ENCODE assay signal across 26 mouse cellular contexts in genomic region chr10:123520613-123521012, GRCm38 (mm10).
DNase-seq lines count a peak whose midpoint lies in the region; ATAC-seq and TF ChIP-seq lines count a peak whose summit lies in the region.
"Had no signal": no experiment of that assay in that cellular context is flagged by ENCODE, and none has a peak within 500 bp of the region (broad histone marks: within the 10 kb centered on the region; RNA-seq: fewer than 3 reads in every experiment).

No protein-coding gene starts in this region.

- intact Hi-C loops in heart, postnatal 25 days (cut with DNase I), result no loop called here
- intact Hi-C loops in heart, postnatal 10 days (cut with DNase I), result no loop called here

- H3K9me3 ChIP-seq in heart, postnatal 0 days (replicated peaks; ENCODE audit: control insufficient read depth, low read length), result 0 out of 2 replicates have a peak, but pooled peaks cover 8% of the 10 kb centered on the region
- 0 out of 2 replicates have a peak, but pooled peaks cover 4% of the 10 kb centered on the region for H3K9me3 ChIP-seq in heart, embryonic 12.5 days (replicated peaks)

- 22% methylated on average over 2 of the region's 2 CpGs for WGBS in heart, postnatal 0 days
- WGBS in heart, embryonic 12.5 days, result 65% methylated on average over 2 of the region's 2 CpGs

- no peak for DNase-seq in frontal cortex, postnatal 14 days (ENCODE audit: low spot score in 2 of 2)
- DNase-seq in heart, adult 9 months (ENCODE audit: low spot score in 2 of 2), result peak; percentile 30 to 32
- no peak for DNase-seq in heart, postnatal 25 days (ENCODE audit: low spot score)
- DNase-seq in heart, postnatal 0 days (ENCODE audit: low spot score), result peak; percentile 79
- DNase-seq in heart, postnatal 10 days, result peak; percentile 22
- DNase-seq: adrenal gland, adult 8-10 months; adrenal gland, postnatal 36 days; B cell, adult 2 months; cerebellum, adult 11 months; cerebellum, adult 8-10 months; cerebellum, postnatal 25 days; gastrocnemius, adult 2 months; gastrocnemius, postnatal 25 days; kidney, adult 8-10 months had no signal

- H3K27me3 ChIP-seq in heart, postnatal 0 days (ENCODE audit: control insufficient read depth, insufficient read depth, low read length), result no peaks in the 10 kb centered on the region
- no peaks in the 10 kb centered on the region for H3K27me3 ChIP-seq in heart, embryonic 12.5 days (replicated peaks)
- H3K27me3 ChIP-seq: embryonic facial prominence, embryonic 12.5 days; forebrain, embryonic 12.5 days; hindbrain, embryonic 12.5 days had no signal

- ATAC-seq in frontal cortex, adult (ENCODE audit: low TSS enrichment), result peak; percentile 61
- peak; percentile 86 for ATAC-seq in heart, postnatal 0 days (ENCODE audit: insufficient read depth, low read depth)
- no peak for ATAC-seq in heart, embryonic 12.5 days (ENCODE audit: insufficient number of reproducible peaks, low FRiP score)
- no peak for ATAC-seq in granulocyte monocyte progenitor cell, adult 5-6 weeks (replicated peaks; ENCODE audit: poor library complexity, severe bottlenecking)
- ATAC-seq: CD4-positive, CD25-positive, alpha-beta regulatory T cell, adult 4 months; forebrain, embryonic 16.5 days; hindbrain, embryonic 16.5 days; inflammation-experienced regulatory T-cells, adult 6 months; intestine, postnatal 0 days had no signal

- no peak for TF ChIP-seq CTCF in heart, postnatal 0 days (IDR thresholded peaks at IDR 0.05; ENCODE audit: low read depth)

- 0 out of 2 replicates have a peak, but pooled peaks have one; percentile 38 for TF ChIP-seq EP300 in heart, postnatal 0 days (IDR thresholded peaks at IDR 0.05; ENCODE audit: low read depth)

- peaks cover 15% of the 10 kb centered on the region; the same call in 1 of the 2 replicates for H3K4me1 ChIP-seq in heart, postnatal 0 days (ENCODE audit: control insufficient read depth, insufficient read depth)
- no peaks in the 10 kb centered on the region for H3K4me1 ChIP-seq in heart, embryonic 12.5 days (replicated peaks)
- H3K4me1 ChIP-seq: embryonic facial prominence, embryonic 12.5 days; forebrain, embryonic 12.5 days; hindbrain, embryonic 12.5 days had no signal

- peak overlapping the region; percentile 84 for H3K27ac ChIP-seq in heart, postnatal 0 days (ENCODE audit: low read depth)
- no peak overlapping the region for H3K27ac ChIP-seq in heart, embryonic 12.5 days (ENCODE audit: poor library complexity, severe bottlenecking)
- H3K27ac ChIP-seq: embryonic facial prominence, embryonic 12.5 days; forebrain, embryonic 12.5 days; gastrocnemius, adult 2 months; hindbrain, embryonic 12.5 days had no signal

- no peak overlapping the region for H3K4me2 ChIP-seq in heart, postnatal 0 days (ENCODE audit: low read depth, low read length)
- no peak overlapping the region for H3K4me2 ChIP-seq in heart, embryonic 12.5 days
- H3K4me2 ChIP-seq: embryonic facial prominence, embryonic 12.5 days; forebrain, embryonic 12.5 days; hindbrain, embryonic 12.5 days had no signal

- no peaks in the 10 kb centered on the region for H3K36me3 ChIP-seq in heart, postnatal 0 days (replicated peaks; ENCODE audit: control insufficient read depth, insufficient read depth, low read length)
- H3K36me3 ChIP-seq in heart, embryonic 12.5 days, result no peaks in the 10 kb centered on the region
- H3K36me3 ChIP-seq: embryonic facial prominence, embryonic 12.5 days; forebrain, embryonic 12.5 days; G1E; hindbrain, embryonic 12.5 days had no signal

- no peak overlapping the region for H3K9ac ChIP-seq in heart, postnatal 0 days (replicated peaks; ENCODE audit: low read depth, low read length)
- no peak overlapping the region for H3K9ac ChIP-seq in heart, embryonic 12.5 days
- H3K9ac ChIP-seq: embryonic facial prominence, embryonic 12.5 days; forebrain, embryonic 12.5 days; hindbrain, embryonic 12.5 days had no signal

- H3K4me3 ChIP-seq in heart, postnatal 0 days (ENCODE audit: low read depth, low read length), result no peak overlapping the region
- no peak overlapping the region for H3K4me3 ChIP-seq in heart, embryonic 12.5 days
- H3K4me3 ChIP-seq: embryonic facial prominence, embryonic 12.5 days; forebrain, embryonic 12.5 days; gastrocnemius, adult 2 months; hindbrain, embryonic 12.5 days had no signal

Comparison
In these comparisons a context has a peak if more than half of its experiments do, and no peak if none do; other contexts are left out.
1. ATAC-seq: peak in frontal cortex, adult (single experiment) and heart, postnatal 0 days (single experiment); none in heart, embryonic 12.5 days (single experiment) and granulocyte monocyte progenitor cell, adult 5-6 weeks (single experiment).
2. DNase-seq: peak in heart, adult 9 months (2 of 2), heart, postnatal 0 days (single experiment) and heart, postnatal 10 days (2 of 2); none in frontal cortex, postnatal 14 days (0 of 2) and heart, postnatal 25 days (single experiment).